Mouse (Mus musculus): ENCODE measurements around the gene Gm21767. TPM values are rescaled to one million over a fixed set of nuclear protein-coding genes. Genes with fewer than 3 reads are reported as not detected.

Gm21767 gene
- polyA plus RNA-seq (2015; fragmentation: Illumina TruSeq; extraction: RNeasy Lipid Tissue Mini Kit (QIAGEN cat#74804); ENCODE audit: insufficient read depth, low read depth, low replicate concordance) = not detected

DNA sequence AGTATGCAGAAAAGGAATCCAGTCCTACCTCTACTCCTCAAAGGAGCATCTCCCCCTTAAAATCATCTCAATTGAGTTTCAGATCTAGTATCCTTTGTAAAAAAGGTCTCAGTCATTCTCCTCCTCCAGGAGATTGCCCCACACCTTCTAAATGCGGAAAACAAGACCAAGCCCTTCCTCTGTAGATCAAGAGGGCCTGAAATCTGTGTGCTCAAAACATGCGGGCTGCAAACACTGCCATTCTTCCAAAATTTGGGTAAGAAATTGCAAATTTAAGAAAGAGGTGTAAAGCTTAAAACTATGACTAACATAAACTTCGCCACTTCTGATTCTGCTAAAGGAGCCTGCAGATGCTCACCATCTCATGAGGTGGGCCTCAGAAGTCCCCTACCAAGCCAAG lies at the start of gene Gm21767:
Gene Gm21767, plus strand, starts transcription at position 301 of the 400 bp plus-strand sequence.

Data from pancreas, adult 10 weeks (tissue).